Mouse (Mus musculus) megakaryocyte, adult 5-6 weeks (primary cell): Measurements from ENCODE around the gene B4galnt4. TPM values are rescaled to one million over a fixed set of nuclear protein-coding genes. Genes with fewer than 3 reads are reported as not detected.

Experiments used
- ATAC-seq: 2 replicates; pipeline ENCODE4 v1.8.0; 2016; ENCODE audit warnings: mild to moderate bottlenecking, inconsistent platforms; ENCODE audit not compliant: poor library complexity, severe bottlenecking
- total RNA-seq, 2 experiments: library from RNA; stranded (forward) in 1 of 2; stranded (reverse) in 1 of 2; fragments of 153-499, 151-499 nt in 1 of 2; fragments of 221-1000, 200-1000 nt in 1 of 2; gene quantifications; 2 replicates each; pipeline versions ENCODE4 v1.2.3 to v1.2.4; 2015 to 2017

B4galnt4 gene
- total RNA-seq, 2 experiments from 2014 or later: 1.5 to 2.5 TPM

GRCm38 (mm10) chr7:141040867-141041606 lies 19.9 kb upstream of the B4galnt4 start:
- ATAC-seq: no peak

- no peak for ATAC-seq
Observed at GRCm38 (mm10) chr7:141041661-141042060, 19.2 kb upstream of the B4galnt4 start.

- no peak for ATAC-seq
Observed at GRCm38 (mm10) chr7:141042539-141042938, 18.4 kb upstream of the B4galnt4 start.

- no peak for ATAC-seq
Observed at GRCm38 (mm10) chr7:141046931-141047580, 13.8 kb upstream of the B4galnt4 start.

GRCm38 (mm10) chr7:141047581-141048225 lies 13.2 kb upstream of the B4galnt4 start:
- ATAC-seq: peak; percentile 45

- peak; percentile 95 for ATAC-seq
Observed at GRCm38 (mm10) chr7:141048226-141049218, 12.4 kb upstream of the B4galnt4 start.

- ATAC-seq: no peak
Observed at GRCm38 (mm10) chr7:141049326-141049725, 11.6 kb upstream of the B4galnt4 start.

- no peak for ATAC-seq
Observed at GRCm38 (mm10) chr7:141051060-141051685, 9.7 kb upstream of the B4galnt4 start.

GRCm38 (mm10) chr7:141052016-141052415 lies 8.9 kb upstream of the B4galnt4 start:
- ATAC-seq: no peak

- no peak for ATAC-seq
Observed at GRCm38 (mm10) chr7:141052421-141052820, 8.5 kb upstream of the B4galnt4 start.

- no peak for ATAC-seq
Observed at GRCm38 (mm10) chr7:141055785-141056184, 5.1 kb upstream of the B4galnt4 start.

GRCm38 (mm10) chr7:141056976-141057375 lies 3.9 kb upstream of the B4galnt4 start:
- peak; percentile 86 for ATAC-seq

- ATAC-seq: no peak
Observed at GRCm38 (mm10) chr7:141057541-141057940, 3.4 kb upstream of the B4galnt4 start.

GRCm38 (mm10) chr7:141058601-141059341 lies 2.1 kb upstream of the B4galnt4 start:
- ATAC-seq: no peak

- ATAC-seq: no peak
Observed at GRCm38 (mm10) chr7:141059929-141060328, 975 bp upstream of the B4galnt4 start.

GRCm38 (mm10) chr7:141061269-141061692 lies 377 bp downstream of the B4galnt4 start:
- no peak for ATAC-seq

GRCm38 (mm10) chr7:141062525-141062924 lies 1.6 kb downstream of the B4galnt4 start:
- ATAC-seq: no peak

GRCm38 (mm10) chr7:141063353-141063752 lies 2.4 kb downstream of the B4galnt4 start:
- no peak for ATAC-seq

GRCm38 (mm10) chr7:141064175-141064574 lies 3.3 kb downstream of the B4galnt4 start:
- peak; percentile 80 for ATAC-seq
